Mouse (Mus musculus): ENCODE results near the gene Tasp1. TPM values are rescaled to one million over a fixed set of nuclear protein-coding genes. Genes with fewer than 3 reads are reported as not detected.

Tasp1 gene
- polyA plus RNA-seq, 1 experiment from 2014 or later, result 22.6 TPM

Other genes starting within 250 kb of the Tasp1 start
- gene Gm17374, start 85.2 kb upstream of the Tasp1 start, polyA plus RNA-seq (2015; fragmentation: Nextera tagmentation; extraction: Ambion mirVana), result not detected in 2 replicates
- 20.8 and 24.1 TPM in 2 replicates for gene Esf1, start 103.8 kb upstream of the Tasp1 start, polyA plus RNA-seq (2015; fragmentation: Nextera tagmentation; extraction: Ambion mirVana)
- gene Ndufaf5, start 103.8 kb upstream of the Tasp1 start, polyA plus RNA-seq (2015; fragmentation: Nextera tagmentation; extraction: Ambion mirVana), result 19.9 and 22.1 TPM in 2 replicates

All from lung, embryonic 16.5 days (tissue).